Mouse (Mus musculus) brown adipose tissue, adult 24 weeks (tissue): Measurements from ENCODE around the gene Bbs1. TPM values are rescaled to one million over a fixed set of nuclear protein-coding genes. Genes with fewer than 3 reads are reported as not detected.

Source experiments
- H3K27ac ChIP-seq: fragments of 200-500 bp; replicated peaks from 2 replicates; pipeline ENCODE4 v1.5.1; 2012; ENCODE audit warnings: low read depth, mild to moderate bottlenecking, low read length
- H3K4me1 ChIP-seq: fragments of 200-500 bp; 2 replicates; pipeline ENCODE4 v1.6.1; 2012; ENCODE audit warnings: low read length, mixed read lengths; ENCODE audit not compliant: control insufficient read depth, insufficient read depth, insufficient read length
- H3K4me3 ChIP-seq: fragments of 200-500 bp; 2 replicates; pipeline ENCODE4 v1.5.1; 2012; ENCODE audit warnings: low read depth, mild to moderate bottlenecking, low read length, moderate library complexity; ENCODE audit not compliant: insufficient read depth
- polyA plus RNA-seq: library from polyadenylated mRNA; stranded (reverse); fragments of >200 nt; gene quantifications from 2 replicates; pipeline ENCODE4 v1.2.4, GENCODE M21; 2012; ENCODE audit not compliant: missing spikeins, insufficient read depth, insufficient read length

Gene Bbs1
- polyA plus RNA-seq, 1 experiment, result 1.7 TPM

GRCm38 (mm10) chr19:4863048-4863447 is 43.4 kb downstream of the Bbs1 start:
- Histone ChIP-seq H3K4me1 (no peaks in the 10 kb centered on the region), H3K4me3 (no peak overlapping the region), H3K27ac (no peak overlapping the region)

GRCm38 (mm10) chr19:4859081-4859480 is 47.3 kb downstream of the Bbs1 start:
- H3K4me1 ChIP-seq, result peaks cover 5% of the 10 kb centered on the region; the same call in 1 of the 2 replicates
- no peak overlapping the region for H3K27ac ChIP-seq
- no peak overlapping the region for H3K4me3 ChIP-seq

GRCm38 (mm10) chr19:4855951-4856350 is 50.5 kb downstream of the Bbs1 start:
- H3K27ac ChIP-seq, result no peak overlapping the region
- H3K4me3 ChIP-seq, result peak overlapping the region; percentile 70
- H3K4me1 ChIP-seq, result peaks cover 5% of the 10 kb centered on the region; the same call in 1 of the 2 replicates

- Histone ChIP-seq H3K27ac (0 out of 2 replicates have a peak overlapping the region, but pooled peaks have one; percentile 8), H3K4me3 (peak overlapping the region; percentile 70), H3K4me1 (peaks cover 5% of the 10 kb centered on the region; the same call in 1 of the 2 replicates)
Observed at GRCm38 (mm10) chr19:4855470-4855820, 51.0 kb downstream of the Bbs1 start.

GRCm38 (mm10) chr19:4854552-4855469 is 51.6 kb downstream of the Bbs1 start, which contains the start of gene Ctsf:
TSS of gene Ctsf (plus strand) at chr19:4855130.
- Histone ChIP-seq H3K27ac (peak within 1 kb of the TSS; percentile 8; the same call in 1 of the 2 replicates), H3K4me3 (peak within 1 kb of the TSS; percentile 70), H3K4me1 (peaks cover 5% of the 10 kb centered on the region; the same call in 1 of the 2 replicates)

- H3K4me1 ChIP-seq, result no peaks in the 10 kb centered on the region
- no peak overlapping the region for H3K27ac ChIP-seq
Observed at GRCm38 (mm10) chr19:4850281-4850680, 56.1 kb downstream of the Bbs1 start.

GRCm38 (mm10) chr19:4849800-4850199 is 56.6 kb downstream of the Bbs1 start:
- no peak overlapping the region for H3K4me3 ChIP-seq
- H3K27ac ChIP-seq, result no peak overlapping the region
- no peaks in the 10 kb centered on the region for H3K4me1 ChIP-seq

More at GRCm38 (mm10) chr19:4850281-4850680, 56.1 kb downstream of the Bbs1 start:
- no peak overlapping the region for H3K4me3 ChIP-seq

- H3K27ac ChIP-seq, result no peak overlapping the region
- no peak overlapping the region for H3K4me3 ChIP-seq
- no peaks in the 10 kb centered on the region for H3K4me1 ChIP-seq
Observed at GRCm38 (mm10) chr19:4847490-4847889, 58.9 kb downstream of the Bbs1 start.

GRCm38 (mm10) chr19:4845846-4846245 is 60.6 kb downstream of the Bbs1 start:
- H3K4me3 ChIP-seq, result no peak overlapping the region
- H3K4me1 ChIP-seq, result no peaks in the 10 kb centered on the region
- H3K27ac ChIP-seq, result no peak overlapping the region

GRCm38 (mm10) chr19:4842611-4843010 is 63.8 kb downstream of the Bbs1 start:
- Histone ChIP-seq H3K27ac (no peak overlapping the region), H3K4me3 (no peak overlapping the region), H3K4me1 (no peaks in the 10 kb centered on the region; the same call in 1 of the 2 replicates)

- H3K4me3 ChIP-seq, result no peak overlapping the region
- H3K4me1 ChIP-seq, result peaks cover 3% of the 10 kb centered on the region; the same call in 1 of the 2 replicates
Observed at GRCm38 (mm10) chr19:4840848-4841247, 65.6 kb downstream of the Bbs1 start.

GRCm38 (mm10) chr19:4839149-4839548 is 67.3 kb downstream of the Bbs1 start, which contains the start of the genes Ccs and Ccdc87:
TSS of gene Ccs (minus strand) at chr19:4839332.
TSS of gene Ccdc87 (plus strand) at chr19:4839366.
- H3K4me3 ChIP-seq, result peak within 1 kb of the TSS; percentile 68
- peaks cover 8% of the 10 kb centered on the region; the same call in 1 of the 2 replicates for H3K4me1 ChIP-seq
- 0 out of 2 replicates have a peak within 1 kb of the TSS, but pooled peaks have one; percentile 4 for H3K27ac ChIP-seq

More at GRCm38 (mm10) chr19:4840848-4841247, 65.6 kb downstream of the Bbs1 start:
- H3K27ac ChIP-seq, result no peak overlapping the region

GRCm38 (mm10) chr19:4838526-4839140 is 67.8 kb downstream of the Bbs1 start:
- Histone ChIP-seq H3K4me1 (peaks cover 8% of the 10 kb centered on the region; the same call in 1 of the 2 replicates), H3K27ac (0 out of 2 replicates have a peak overlapping the region, but pooled peaks have one; percentile 4), H3K4me3 (peak overlapping the region; percentile 68)

GRCm38 (mm10) chr19:4837049-4837448 is 69.4 kb downstream of the Bbs1 start:
- Histone ChIP-seq H3K4me3 (no peak overlapping the region), H3K4me1 (peaks cover 8% of the 10 kb centered on the region; the same call in 1 of the 2 replicates), H3K27ac (no peak overlapping the region)
